Mouse (Mus musculus) Muller cell, postnatal 12 days (primary cell): ENCODE data around the gene F5.

Source experiments
- DNase-seq: peaks from one replicate; pipeline ENCODE4 v3.0.0-alpha.2; 2015; ENCODE audit errors: inconsistent ontology term

F5 gene

DNA sequence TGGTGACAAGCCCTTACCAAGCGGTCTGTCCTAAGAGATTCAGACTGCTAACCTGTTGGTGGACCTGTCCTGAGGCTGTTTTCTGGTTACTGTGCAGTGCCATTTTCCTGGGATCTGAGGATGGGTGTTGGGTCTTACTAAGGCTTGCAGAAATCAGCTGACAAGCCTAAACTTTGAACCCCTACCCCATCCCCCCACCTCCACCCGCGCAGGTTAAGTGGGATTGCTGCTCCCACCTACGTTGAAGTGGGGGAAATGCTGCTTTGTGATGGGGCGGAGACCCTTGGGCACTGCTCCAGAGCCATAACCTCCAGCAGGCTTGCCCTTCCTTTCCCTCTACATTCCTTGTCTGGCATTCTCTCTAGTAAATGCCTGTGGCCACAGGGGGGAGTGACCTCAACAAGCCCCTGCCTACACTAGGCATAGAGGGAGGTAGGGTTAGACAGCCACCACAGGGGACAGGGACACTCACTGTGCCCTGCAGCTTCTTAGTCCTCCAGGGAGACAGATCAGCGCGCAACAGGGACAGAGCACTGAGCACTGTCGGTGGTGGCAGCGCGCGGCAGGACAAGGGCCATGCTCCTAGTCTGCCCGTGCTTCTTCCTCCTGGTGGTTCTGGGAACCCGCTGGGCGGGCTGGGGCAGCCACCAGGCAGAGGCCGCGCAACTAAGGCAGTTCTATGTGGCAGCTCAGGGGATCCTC is at the start of gene F5:
F5 (plus strand) TSS at position 452 of the 702 bp plus-strand sequence.
- peak; percentile 83 for DNase-seq

DNA sequence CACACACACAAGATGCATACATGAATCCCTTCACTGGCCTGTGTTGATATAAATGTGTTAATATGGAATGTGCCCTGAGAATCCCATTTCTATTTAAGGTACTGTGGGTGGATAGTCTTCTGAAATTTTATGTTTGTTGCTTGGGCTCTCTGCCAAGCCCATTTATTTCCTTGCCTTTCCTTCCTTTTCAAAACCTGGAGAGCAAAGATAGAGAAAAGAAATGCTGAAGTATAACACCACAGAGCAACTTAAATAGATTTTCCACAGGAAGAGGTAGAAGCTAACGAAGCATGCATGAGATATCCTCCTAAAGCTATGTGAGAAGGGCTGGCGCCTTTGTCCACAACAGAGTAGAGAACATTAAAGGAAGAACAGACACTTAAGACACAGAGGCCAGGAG is 41.9 kb upstream of the F5 start:
- DNase-seq = no peak

DNA sequence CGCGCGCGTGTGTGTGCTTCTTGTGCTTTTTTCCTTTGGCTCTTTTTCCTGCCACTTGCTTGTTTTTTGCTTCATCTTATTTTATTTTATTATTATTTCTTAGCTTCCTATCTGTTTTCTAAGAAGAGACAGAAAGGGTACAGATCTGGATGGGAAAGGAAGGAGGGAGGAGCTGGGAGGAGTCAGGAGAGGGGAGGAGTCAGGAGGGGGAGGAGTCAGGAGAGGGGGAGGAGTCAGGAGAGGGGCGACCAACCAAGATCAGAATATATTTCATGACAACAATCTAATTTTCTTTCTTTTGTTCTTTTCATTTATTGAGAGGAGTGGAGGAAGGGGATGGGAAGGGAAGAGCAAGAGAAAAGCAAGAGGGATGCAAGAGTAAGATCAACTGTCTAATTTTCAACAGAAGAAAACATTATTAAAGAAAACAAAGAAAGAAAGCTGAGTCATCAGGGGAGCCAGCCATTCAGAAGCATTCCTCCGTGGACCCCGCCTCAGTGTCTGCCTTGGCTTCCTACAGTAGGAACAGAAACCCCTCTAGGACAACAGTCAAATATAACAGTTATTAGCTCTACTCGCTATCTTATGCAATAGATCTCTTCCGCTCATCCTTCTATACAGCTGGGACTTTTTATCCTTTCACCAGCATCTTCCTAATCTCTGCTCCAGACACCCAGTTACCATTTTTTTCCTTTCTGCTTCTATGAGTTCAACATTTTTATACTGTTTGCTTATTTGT is 40.9 kb upstream of the F5 start:
- DNase-seq = no peak

DNA sequence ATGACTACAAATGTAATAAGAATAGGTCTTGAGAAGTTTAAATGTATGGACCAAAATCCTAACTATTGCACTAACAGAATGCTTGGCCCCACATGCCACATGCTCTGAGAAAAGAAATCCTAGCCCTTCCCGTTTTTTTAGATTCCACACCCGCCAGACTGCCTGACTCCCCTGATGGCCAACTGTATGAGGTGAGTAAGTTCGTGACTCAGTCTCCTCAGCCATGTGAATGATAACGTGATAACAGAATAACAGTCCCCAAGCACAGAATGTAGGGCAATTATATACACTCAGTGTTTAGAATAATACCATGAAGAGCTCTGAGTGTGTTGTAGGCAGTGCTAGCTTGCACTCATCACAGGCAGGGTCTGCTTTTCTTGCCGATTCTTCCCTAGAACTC is 37.4 kb upstream of the F5 start:
- DNase-seq = no peak

GRCm38 (mm10) chr1:164114947-164115493 is 36.6 kb upstream of the F5 start, which contains the start of gene Selp:
Gene Selp (plus strand): TSS chr1:164115264.
- no peak for DNase-seq

GRCm38 (mm10) chr1:164115647-164116046 is 36.0 kb upstream of the F5 start:
- no peak for DNase-seq

DNA sequence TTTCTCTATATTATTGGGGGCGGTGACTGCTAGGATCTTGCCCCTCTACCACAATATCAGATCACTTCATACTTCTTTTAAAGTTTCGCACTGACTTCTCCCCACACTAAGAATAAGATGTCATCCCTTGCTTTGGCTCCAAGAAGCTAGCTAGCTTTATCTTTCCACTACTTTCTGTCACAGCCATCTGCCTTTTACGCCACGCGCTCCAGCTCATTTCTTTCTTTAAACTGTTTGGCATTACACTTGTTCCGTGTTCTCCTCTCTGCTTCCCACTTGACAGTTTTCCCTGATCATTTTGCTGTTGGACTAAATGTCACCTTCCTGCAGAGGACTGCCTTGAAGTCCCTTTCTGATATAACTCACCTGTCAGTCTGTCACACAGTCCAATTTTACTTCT is 33.8 kb upstream of the F5 start:
- no peak for DNase-seq

- no peak for DNase-seq
Measured at GRCm38 (mm10) chr1:164119892-164120776, 31.5 kb upstream of the F5 start.

DNA sequence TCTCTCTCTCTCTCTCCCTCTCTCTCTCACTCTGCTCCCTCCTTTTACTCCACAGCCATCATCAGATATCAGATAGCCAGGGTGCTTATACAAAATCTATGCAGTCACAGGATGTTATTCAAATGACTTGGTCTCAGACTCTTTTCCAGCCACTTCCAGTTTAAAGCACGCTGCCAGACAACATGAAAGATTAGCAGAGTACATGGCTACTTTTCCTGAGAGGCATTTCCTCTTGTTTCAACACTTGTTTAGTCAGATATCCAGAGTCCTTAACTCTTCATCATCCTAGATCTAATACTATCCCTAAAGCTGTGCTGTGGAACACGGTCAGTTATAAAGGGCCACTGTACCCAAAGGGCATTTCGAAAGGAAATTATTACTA is 30.9 kb upstream of the F5 start:
- DNase-seq = no peak

GRCm38 (mm10) chr1:164123836-164124235 is 27.8 kb upstream of the F5 start:
- DNase-seq = peak; percentile 17

- DNase-seq = no peak
Measured at GRCm38 (mm10) chr1:164130013-164130412, 21.6 kb upstream of the F5 start.

DNA sequence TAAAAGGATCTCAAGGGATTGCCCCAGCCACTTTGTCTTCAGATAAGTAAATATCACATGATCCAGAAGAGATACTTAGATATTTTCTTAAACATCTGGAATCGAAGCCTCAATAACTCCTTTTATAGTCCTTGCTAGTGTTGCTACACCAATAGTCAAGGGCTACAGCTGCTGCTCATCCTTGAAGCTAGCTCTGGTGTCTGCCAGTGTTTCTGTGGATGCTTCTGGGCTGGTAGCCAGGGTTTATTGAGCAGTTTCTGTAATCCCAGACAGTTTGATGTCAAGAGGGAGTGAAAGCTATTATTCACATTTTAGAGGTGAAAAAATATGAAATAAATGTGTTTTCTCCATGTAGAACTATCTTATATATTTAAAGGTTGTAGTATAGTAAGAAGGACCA is 19.0 kb upstream of the F5 start:
- DNase-seq = no peak

- DNase-seq = no peak
Measured at GRCm38 (mm10) chr1:164134101-164134500, 17.5 kb upstream of the F5 start.

GRCm38 (mm10) chr1:164135360-164135759 is 16.3 kb upstream of the F5 start:
- no peak for DNase-seq

DNA sequence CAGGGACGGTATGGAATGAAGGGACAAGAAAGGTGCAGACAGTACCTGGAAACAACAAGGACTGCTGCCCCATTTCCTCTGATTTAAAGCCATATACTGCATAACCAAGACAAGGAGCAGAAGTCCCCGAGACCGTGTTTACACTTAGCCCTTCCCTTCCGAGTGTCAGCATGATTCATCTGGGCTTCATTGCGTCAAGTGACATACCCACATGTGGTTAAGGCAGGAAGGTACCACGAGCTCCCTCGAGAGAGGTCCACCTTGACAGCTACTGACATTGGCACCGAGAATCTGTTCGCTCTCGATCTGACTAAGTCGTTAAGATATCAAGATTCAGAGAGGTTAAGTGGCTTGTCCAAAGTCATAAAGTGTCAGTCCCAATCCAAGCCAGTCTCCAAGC is 15.7 kb upstream of the F5 start:
- no peak for DNase-seq

GRCm38 (mm10) chr1:164136636-164137035 is 15.0 kb upstream of the F5 start:
- DNase-seq = no peak

GRCm38 (mm10) chr1:164138365-164139130 is 13.1 kb upstream of the F5 start:
- peak; percentile 57 for DNase-seq

GRCm38 (mm10) chr1:164139464-164139863 is 12.2 kb upstream of the F5 start:
- no peak for DNase-seq

GRCm38 (mm10) chr1:164149083-164149482 is 2.6 kb upstream of the F5 start:
- DNase-seq = no peak

DNA sequence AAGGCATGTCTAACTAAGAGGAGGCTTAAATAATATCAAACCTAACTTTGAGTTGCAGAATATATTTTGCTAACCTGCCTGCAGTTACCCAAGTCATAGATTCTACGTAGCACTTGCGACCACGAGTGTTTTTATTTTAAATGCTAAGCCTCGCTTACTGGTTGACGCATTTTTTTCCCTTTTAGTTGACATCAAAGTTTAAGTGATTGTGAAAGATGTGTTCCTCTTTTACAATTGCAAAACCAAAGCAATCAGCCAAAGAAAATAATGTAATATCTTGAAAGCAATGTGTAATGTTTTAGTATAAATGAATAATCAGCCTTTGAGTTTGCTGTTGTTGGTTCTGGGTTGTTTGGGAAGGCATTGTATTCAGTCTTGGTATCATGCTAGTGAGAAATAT is 1.2 kb downstream of the F5 start:
- DNase-seq = no peak

GRCm38 (mm10) chr1:164154983-164155382 is 3.3 kb downstream of the F5 start:
- DNase-seq = no peak
